Comparison of ENCODE assay signal across 26 mouse cellular contexts in genomic region chr1:133793646-133794045, GRCm38 (mm10). TPM values are rescaled to one million over a fixed set of nuclear protein-coding genes. Genes with fewer than 3 reads are reported as not detected.
A peak's percentile ranks its signal among the peaks of the same experiment; 100 is the strongest.
DNase-seq lines count a peak whose midpoint lies in the region; ATAC-seq lines count a peak whose summit lies in the region.
"Had no signal": no experiment of that assay in that cellular context is flagged by ENCODE, and none has a peak within 500 bp of the region (broad histone marks: within the 10 kb centered on the region; RNA-seq: fewer than 3 reads in every experiment).

No protein-coding gene starts in this region.

- no peak overlapping the region for H3K4me3 ChIP-seq in heart, embryonic 11.5 days (ENCODE audit: low read depth, low read length)
- no peak overlapping the region for H3K4me3 ChIP-seq in liver, embryonic 15.5 days (replicated peaks)
- H3K4me3 ChIP-seq in liver, embryonic 11.5 days (ENCODE audit: low read depth, low read length) = no peak overlapping the region
- H3K4me3 ChIP-seq: heart, embryonic 15.5 days; kidney, embryonic 15.5 days; layer of hippocampus, adult 2 months; neural tube, embryonic 15.5 days; stomach, embryonic 15.5 days had no signal

- no peak overlapping the region for H3K4me2 ChIP-seq in heart, embryonic 11.5 days
- H3K4me2 ChIP-seq in liver, embryonic 15.5 days = no peak overlapping the region
- H3K4me2 ChIP-seq in liver, embryonic 11.5 days = no peak overlapping the region
- H3K4me2 ChIP-seq: heart, embryonic 15.5 days; kidney, embryonic 15.5 days; lung, embryonic 14.5 days; neural tube, embryonic 15.5 days; stomach, embryonic 15.5 days had no signal

- no peak overlapping the region for H3K27ac ChIP-seq in heart, embryonic 11.5 days (ENCODE audit: low read depth, low read length)
- H3K27ac ChIP-seq in liver, embryonic 15.5 days (replicated peaks) = 0 out of 2 replicates have a peak overlapping the region, but pooled peaks have one; percentile 34
- no peak overlapping the region for H3K27ac ChIP-seq in liver, embryonic 11.5 days (ENCODE audit: low read depth, low read length)
- H3K27ac ChIP-seq: heart, embryonic 15.5 days; kidney, embryonic 15.5 days; layer of hippocampus, adult 2 months; neural tube, embryonic 15.5 days; stomach, embryonic 15.5 days had no signal

- H3K9me3 ChIP-seq in heart, embryonic 11.5 days (replicated peaks; ENCODE audit: control insufficient read depth, low read length) = no peaks in the 10 kb centered on the region
- no peaks in the 10 kb centered on the region for H3K9me3 ChIP-seq in liver, embryonic 15.5 days (replicated peaks)
- H3K9me3 ChIP-seq in liver, embryonic 11.5 days (ENCODE audit: control insufficient read depth, low read length) = no peaks in the 10 kb centered on the region
- H3K9me3 ChIP-seq: heart, embryonic 15.5 days; kidney, embryonic 15.5 days; neural tube, embryonic 15.5 days; stomach, embryonic 15.5 days had no signal

- peaks cover 2% of the 10 kb centered on the region; the same call in 1 of the 2 replicates for H3K36me3 ChIP-seq in heart, embryonic 11.5 days (ENCODE audit: control insufficient read depth, insufficient read depth, low read length)
- peaks cover 85% of the 10 kb centered on the region for H3K36me3 ChIP-seq in liver, embryonic 15.5 days (replicated peaks)
- H3K36me3 ChIP-seq in liver, embryonic 11.5 days (ENCODE audit: control insufficient read depth, insufficient read depth, low read length) = peaks cover 13% of the 10 kb centered on the region; the same call in 1 of the 2 replicates
- H3K36me3 ChIP-seq: kidney, embryonic 15.5 days; neural tube, embryonic 15.5 days had no signal

- H3K27me3 ChIP-seq in heart, embryonic 11.5 days (ENCODE audit: control insufficient read depth, insufficient read depth, low read length) = no peaks in the 10 kb centered on the region
- H3K27me3 ChIP-seq in liver, embryonic 15.5 days = no peaks in the 10 kb centered on the region
- H3K27me3 ChIP-seq in liver, embryonic 11.5 days (replicated peaks; ENCODE audit: control insufficient read depth, insufficient read depth, low read length) = no peaks in the 10 kb centered on the region
- H3K27me3 ChIP-seq: heart, embryonic 15.5 days; kidney, embryonic 15.5 days; neural tube, embryonic 15.5 days; stomach, embryonic 15.5 days had no signal

- peaks cover 29% of the 10 kb centered on the region for H3K4me1 ChIP-seq in heart, embryonic 11.5 days (ENCODE audit: control insufficient read depth, insufficient read depth, low read length)
- H3K4me1 ChIP-seq in liver, embryonic 15.5 days (replicated peaks) = peaks cover 77% of the 10 kb centered on the region
- H3K4me1 ChIP-seq in liver, embryonic 11.5 days (replicated peaks; ENCODE audit: control insufficient read depth, insufficient read depth, low read length) = peaks cover 32% of the 10 kb centered on the region

- DNase-seq in heart, adult 8-10 months (ENCODE audit: low spot score) = peak; percentile 11
- no peak for DNase-seq in liver, embryonic 11.5 days (ENCODE audit: low spot score)
- no peak for DNase-seq in layer of hippocampus, postnatal 36 days
- no peak for DNase-seq in thymus, adult 18-20 months
- DNase-seq: adrenal gland, postnatal 14 days; cerebellum, adult 18-20 months; cerebellum, postnatal 10 days; gastrocnemius, postnatal 25 days; kidney, adult 18-20 months; left cerebral cortex, postnatal 4 days; lung, embryonic 14.5 days; lung, postnatal 14 days; midbrain, embryonic 14.5 days; retina, postnatal 1 day; right cerebral cortex, postnatal 14 days; thymus, postnatal 14 days had no signal

- ATAC-seq in heart, embryonic 11.5 days (replicated peaks; ENCODE audit: insufficient number of reproducible peaks, low FRiP score, low TSS enrichment) = no peak
- ATAC-seq in liver, embryonic 15.5 days (ENCODE audit: insufficient read depth) = no peak
- no peak for ATAC-seq in liver, embryonic 11.5 days (replicated peaks; ENCODE audit: low FRiP score)
- ATAC-seq in common myeloid progenitor, adult 5-6 weeks (replicated peaks; ENCODE audit: low read depth, poor library complexity, severe bottlenecking) = peak; percentile 39; the same call in 1 of the 2 replicates
- peak; percentile 53; the same call in 1 of the 2 replicates for ATAC-seq in megakaryocyte, adult 5-6 weeks (ENCODE audit: poor library complexity, severe bottlenecking)
- ATAC-seq: forebrain, embryonic 14.5 days had no signal

- no peak overlapping the region for H3K9ac ChIP-seq in heart, embryonic 11.5 days (ENCODE audit: low read depth, low read length)
- no peak overlapping the region for H3K9ac ChIP-seq in liver, embryonic 15.5 days
- H3K9ac ChIP-seq in liver, embryonic 11.5 days (ENCODE audit: low read depth, low read length) = no peak overlapping the region
- H3K9ac ChIP-seq: heart, embryonic 15.5 days; kidney, embryonic 15.5 days; lung, embryonic 14.5 days; neural tube, embryonic 15.5 days; stomach, embryonic 15.5 days had no signal

- WGBS in heart, embryonic 11.5 days (ENCODE audit: insufficient replicate concordance) = 34% methylated on average over 1 of the region's 1 CpGs
- WGBS in liver, embryonic 15.5 days (ENCODE audit: insufficient replicate concordance) = 36% methylated on average over 1 of the region's 1 CpGs
- WGBS in liver, embryonic 11.5 days = 48% methylated on average over 1 of the region's 1 CpGs

RNA-seq across cellular contexts. Expression of gene Atp2b4, which starts 7.2 kb away (rescaled TPM):
- 10 to 100 TPM; 15.9 to 20.8 (median 18.8) TPM for total RNA-seq in heart, adult 8-10 months (2022)
- polyA plus RNA-seq in heart, embryonic 11.5 days (2014; fragmentation: Nextera tagmentation; extraction: Ambion mirVana) = 26.1 and 35.6 TPM in 2 replicates
- polyA plus RNA-seq in liver, embryonic 15.5 days (2015; fragmentation: Nextera tagmentation; extraction: Ambion mirVana) = 37.6 and 40.1 TPM in 2 replicates
- 17.1 and 19.6 TPM in 2 replicates for polyA plus RNA-seq in liver, embryonic 11.5 days (2014; fragmentation: Nextera tagmentation; extraction: Ambion mirVana)
- total RNA-seq in common myeloid progenitor, adult 5-6 weeks (2017) = 63.4 and 67.2 TPM in 2 replicates
- total RNA-seq in megakaryocyte, adult 5-6 weeks (2015) = 18.2 and 21.1 TPM in 2 replicates
- 17.6 and 20.3 TPM in 2 replicates for total RNA-seq in megakaryocyte, adult 5-6 weeks (2017)
- 10 to 100 TPM; 67.8 to 72.1 TPM for total RNA-seq in layer of hippocampus, postnatal 36 days (2021)

Comparison
In these comparisons a context has a peak if more than half of its experiments do, and no peak if none do; other contexts are left out.
1. ATAC-seq: peak in common myeloid progenitor, adult 5-6 weeks (single experiment) and megakaryocyte, adult 5-6 weeks (single experiment); none in heart, embryonic 11.5 days (single experiment), liver, embryonic 15.5 days (single experiment) and liver, embryonic 11.5 days (single experiment).